Mouse (Mus musculus): ENCODE measurements around the gene Sec14l4. TPM values are rescaled to one million over a fixed set of nuclear protein-coding genes. Genes with fewer than 3 reads are reported as not detected.
A peak's percentile ranks its signal among the peaks of the same experiment; 100 is the strongest.

Gene Sec14l4
- not detected in 2 replicates for polyA plus RNA-seq (2014; fragmentation: Nextera tagmentation; extraction: Ambion mirVana)

DNA sequence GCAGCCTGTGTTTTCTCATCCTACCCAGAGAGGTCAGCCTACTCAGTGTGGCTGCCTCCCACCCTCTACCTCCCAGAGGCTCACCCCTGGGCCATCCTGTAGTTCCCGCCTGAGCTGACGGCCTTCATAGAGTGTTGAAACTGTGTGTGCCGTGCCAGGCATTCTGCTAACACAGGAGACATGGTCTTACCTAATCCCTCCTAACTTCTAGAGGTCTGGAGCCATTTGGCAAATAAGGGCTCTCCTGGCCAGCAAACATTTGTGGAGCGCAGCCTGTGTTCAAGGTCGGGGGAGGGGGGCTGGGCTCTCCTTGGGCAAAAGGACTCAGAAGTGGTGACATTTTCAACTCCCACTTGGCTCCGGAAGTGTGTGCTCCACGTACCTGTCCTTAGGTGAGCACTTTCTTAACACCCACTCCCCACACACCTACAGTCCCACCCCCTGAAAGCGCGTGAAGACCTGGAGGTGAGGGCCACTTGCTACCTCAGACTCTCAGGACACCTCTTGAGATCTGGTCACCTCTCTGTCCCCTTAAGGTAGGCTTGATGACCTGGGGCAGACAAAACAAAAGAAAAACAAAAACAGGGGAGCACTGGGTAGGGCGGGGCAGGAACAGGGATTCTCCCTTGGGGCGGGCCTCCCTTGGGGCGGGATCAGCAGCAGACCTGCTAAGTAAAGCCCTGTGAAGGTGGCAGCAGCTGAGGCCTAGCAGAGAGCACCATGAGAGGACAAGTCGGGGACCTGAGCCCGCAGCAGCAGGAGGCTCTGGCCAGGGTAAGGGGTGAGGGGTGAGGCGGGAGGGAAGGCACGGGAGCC is at the start of gene Sec14l4:
Gene Sec14l4 (plus strand): TSS at position 337 of the 816 bp plus-strand sequence.
- ATAC-seq (replicated peaks; ENCODE audit: insufficient number of reproducible peaks, low FRiP score, low TSS enrichment, low read depth) (no peak), DNase-seq (ENCODE audit: low spot score) (no peak)
- H3K36me3 ChIP-seq (replicated peaks; ENCODE audit: control insufficient read depth, insufficient read depth, low read depth, low read length): no peaks in the 10 kb centered on the region
- H3K9ac ChIP-seq (replicated peaks; ENCODE audit: low read length): no peak within 1 kb of the TSS
- H3K27ac ChIP-seq (replicated peaks; ENCODE audit: low read depth, low read length): no peak within 1 kb of the TSS
- no peaks in the 10 kb centered on the region for H3K4me1 ChIP-seq (ENCODE audit: control insufficient read depth, insufficient read depth, low read length)
- no peak within 1 kb of the TSS for H3K4me2 ChIP-seq (ENCODE audit: low read depth, low read length)
- no peak within 1 kb of the TSS for H3K4me3 ChIP-seq (ENCODE audit: low read depth, low read length)
- no peaks in the 10 kb centered on the region for H3K27me3 ChIP-seq (ENCODE audit: control insufficient read depth, insufficient read depth, low read length)
- no peaks in the 10 kb centered on the region for H3K9me3 ChIP-seq (replicated peaks; ENCODE audit: control insufficient read depth, low read length)
- WGBS: 37% methylated on average over 16 of the region's 16 CpGs

DNA sequence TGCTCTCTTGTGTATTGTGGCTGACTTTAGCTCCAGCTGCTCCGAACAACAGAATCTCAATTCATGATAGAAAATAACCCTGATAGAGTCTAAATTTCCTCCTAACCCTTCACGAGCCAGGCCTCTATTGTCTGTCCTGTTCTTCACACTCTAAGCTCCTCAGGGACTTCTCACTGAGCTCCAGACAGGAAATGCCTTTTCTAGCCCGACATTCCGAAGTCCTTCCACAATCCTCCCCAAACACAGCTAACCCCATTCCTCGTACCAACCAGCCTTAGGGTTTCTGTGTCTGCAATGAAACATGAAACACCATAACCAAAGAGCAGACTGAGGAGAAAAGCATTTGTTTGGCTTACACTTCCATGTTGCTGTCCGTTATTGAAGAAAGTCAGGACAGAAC is 49.7 kb upstream of the Sec14l4 start:
- peak; percentile 27 for DNase-seq (ENCODE audit: low spot score)
- H3K36me3 ChIP-seq (replicated peaks; ENCODE audit: control insufficient read depth, insufficient read depth, low read depth, low read length): no peaks in the 10 kb centered on the region; the same call in none of the 2 replicates

DNA sequence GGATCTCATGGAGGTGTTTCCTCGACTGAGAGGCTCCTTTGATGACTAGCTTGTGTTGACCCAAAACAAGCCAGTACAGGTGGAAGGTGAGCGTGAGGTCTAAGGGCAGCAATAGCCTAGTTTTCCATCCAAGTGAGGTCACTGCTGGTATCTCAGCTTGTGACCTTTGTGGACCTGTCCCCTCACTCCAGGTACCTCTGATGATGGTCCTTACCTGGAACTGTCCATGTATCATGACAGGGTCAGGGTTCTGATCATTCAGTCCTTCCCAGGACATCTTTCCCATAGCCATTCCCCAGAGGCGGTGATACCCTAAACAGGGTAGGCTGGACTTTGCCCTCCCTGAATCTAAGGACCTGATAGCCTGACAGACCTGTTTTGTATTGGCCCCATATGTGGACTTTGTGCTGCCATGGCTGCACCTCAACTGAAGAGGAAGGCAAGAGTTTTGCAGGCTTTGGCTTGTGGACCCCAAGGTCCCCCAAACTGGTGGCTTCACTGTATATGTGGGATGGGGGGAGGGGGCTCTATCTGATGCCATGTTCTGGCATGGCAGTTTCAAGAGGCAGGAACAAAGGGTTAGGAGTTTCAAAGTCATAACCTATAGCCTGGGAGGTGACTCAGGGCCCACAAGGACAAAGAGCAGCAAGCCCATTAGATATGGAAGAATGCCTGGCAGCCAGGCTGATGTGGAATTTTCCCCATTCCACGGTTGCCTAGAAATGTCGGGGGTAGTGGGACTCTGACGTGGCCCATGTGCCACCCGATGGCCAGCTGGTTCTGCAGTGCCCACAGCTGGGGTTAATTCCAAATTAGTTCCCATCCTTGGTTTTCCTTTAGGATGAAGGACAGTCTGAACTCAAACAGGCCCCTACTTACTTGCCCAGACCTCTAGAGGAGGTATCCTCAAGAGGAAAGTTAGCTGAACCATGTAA is 48.7 kb upstream of the Sec14l4 start:
- no peak overlapping the region for H3K27ac ChIP-seq (replicated peaks; ENCODE audit: low read depth, low read length)

More for the DNA sequence above, 49.7 kb upstream of the Sec14l4 start:
- no peaks in the 10 kb centered on the region for H3K4me1 ChIP-seq (ENCODE audit: control insufficient read depth, insufficient read depth, low read length)
- H3K4me2 ChIP-seq (ENCODE audit: low read depth, low read length): no peak overlapping the region
- no peaks in the 10 kb centered on the region for H3K27me3 ChIP-seq (ENCODE audit: control insufficient read depth, insufficient read depth, low read length)
- H3K9me3 ChIP-seq (replicated peaks; ENCODE audit: control insufficient read depth, low read length): no peaks in the 10 kb centered on the region
- no peak overlapping the region for H3K4me3 ChIP-seq (ENCODE audit: low read depth, low read length)
- 41% methylated on average over 6 of the region's 6 CpGs for WGBS
- ATAC-seq (replicated peaks; ENCODE audit: insufficient number of reproducible peaks, low FRiP score, low TSS enrichment, low read depth): no peak
- H3K9ac ChIP-seq (replicated peaks; ENCODE audit: low read length): no peak overlapping the region
- H3K27ac ChIP-seq (replicated peaks; ENCODE audit: low read depth, low read length): no peak overlapping the region

DNA sequence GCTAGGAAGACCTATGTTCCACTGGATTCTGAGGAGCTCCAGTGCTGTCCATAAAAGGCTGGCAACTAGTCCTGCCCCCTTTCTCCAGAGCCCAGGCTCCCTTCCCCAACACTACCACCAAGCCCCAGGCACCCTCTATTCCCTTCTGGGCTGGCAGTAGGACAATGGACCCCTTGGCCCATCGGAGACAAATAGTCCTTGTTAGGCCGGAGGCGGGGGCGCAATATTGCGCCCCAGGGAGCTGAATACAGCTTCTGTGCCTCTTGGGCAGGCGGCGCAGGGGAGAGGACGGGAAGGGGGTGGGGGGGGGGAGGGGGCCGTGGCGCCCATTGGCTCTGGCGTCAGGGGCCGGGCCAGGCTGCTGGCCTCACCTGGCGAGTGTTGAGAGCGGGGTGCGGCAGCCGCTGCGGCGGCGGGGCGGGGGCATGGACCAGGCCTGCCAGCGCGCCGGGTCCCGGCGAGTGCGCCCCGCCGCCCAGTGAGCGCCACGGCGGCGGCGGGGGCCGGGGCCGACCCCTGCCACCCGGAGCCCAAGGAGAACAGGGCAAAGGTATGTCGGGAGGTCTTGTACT is 47.9 kb upstream of the Sec14l4 start, which contains the start of gene Gal3st1:
Gene Gal3st1 (plus strand): TSS at position 346 of the 572 bp plus-strand sequence.
- DNase-seq (ENCODE audit: low spot score) (peak; percentile 13), ATAC-seq (replicated peaks; ENCODE audit: insufficient number of reproducible peaks, low FRiP score, low TSS enrichment, low read depth) (peak; percentile 58; the same call in 1 of the 2 replicates)
- Histone ChIP-seq H3K27ac (replicated peaks; ENCODE audit: low read depth, low read length) (no peak within 1 kb of the TSS), H3K27me3 (ENCODE audit: control insufficient read depth, insufficient read depth, low read length) (no peaks in the 10 kb centered on the region), H3K9me3 (replicated peaks; ENCODE audit: control insufficient read depth, low read length) (no peaks in the 10 kb centered on the region), H3K4me1 (ENCODE audit: control insufficient read depth, insufficient read depth, low read length) (no peaks in the 10 kb centered on the region), H3K9ac (replicated peaks; ENCODE audit: low read length) (peak within 1 kb of the TSS; percentile 59), H3K4me3 (ENCODE audit: low read depth, low read length) (peak within 1 kb of the TSS; percentile 40), H3K36me3 (replicated peaks; ENCODE audit: control insufficient read depth, insufficient read depth, low read depth, low read length) (no peaks in the 10 kb centered on the region), H3K4me2 (ENCODE audit: low read depth, low read length) (peak within 1 kb of the TSS; percentile 79)
- under 1% methylated on average over 27 of the region's 37 CpGs for WGBS

More for the DNA sequence above, 48.7 kb upstream of the Sec14l4 start:
- Histone ChIP-seq H3K9ac (replicated peaks; ENCODE audit: low read length) (no peak overlapping the region; the same call in 1 of the 2 replicates), H3K27me3 (ENCODE audit: control insufficient read depth, insufficient read depth, low read length) (no peaks in the 10 kb centered on the region), H3K4me1 (ENCODE audit: control insufficient read depth, insufficient read depth, low read length) (no peaks in the 10 kb centered on the region), H3K36me3 (replicated peaks; ENCODE audit: control insufficient read depth, insufficient read depth, low read depth, low read length) (no peaks in the 10 kb centered on the region), H3K9me3 (replicated peaks; ENCODE audit: control insufficient read depth, low read length) (no peaks in the 10 kb centered on the region), H3K4me3 (ENCODE audit: low read depth, low read length) (no peak overlapping the region), H3K4me2 (ENCODE audit: low read depth, low read length) (no peak overlapping the region; the same call in 1 of the 2 replicates)
- no peak for DNase-seq (ENCODE audit: low spot score)
- no peak for ATAC-seq (replicated peaks; ENCODE audit: insufficient number of reproducible peaks, low FRiP score, low TSS enrichment, low read depth)
- 69% methylated on average over 7 of the region's 7 CpGs for WGBS

DNA sequence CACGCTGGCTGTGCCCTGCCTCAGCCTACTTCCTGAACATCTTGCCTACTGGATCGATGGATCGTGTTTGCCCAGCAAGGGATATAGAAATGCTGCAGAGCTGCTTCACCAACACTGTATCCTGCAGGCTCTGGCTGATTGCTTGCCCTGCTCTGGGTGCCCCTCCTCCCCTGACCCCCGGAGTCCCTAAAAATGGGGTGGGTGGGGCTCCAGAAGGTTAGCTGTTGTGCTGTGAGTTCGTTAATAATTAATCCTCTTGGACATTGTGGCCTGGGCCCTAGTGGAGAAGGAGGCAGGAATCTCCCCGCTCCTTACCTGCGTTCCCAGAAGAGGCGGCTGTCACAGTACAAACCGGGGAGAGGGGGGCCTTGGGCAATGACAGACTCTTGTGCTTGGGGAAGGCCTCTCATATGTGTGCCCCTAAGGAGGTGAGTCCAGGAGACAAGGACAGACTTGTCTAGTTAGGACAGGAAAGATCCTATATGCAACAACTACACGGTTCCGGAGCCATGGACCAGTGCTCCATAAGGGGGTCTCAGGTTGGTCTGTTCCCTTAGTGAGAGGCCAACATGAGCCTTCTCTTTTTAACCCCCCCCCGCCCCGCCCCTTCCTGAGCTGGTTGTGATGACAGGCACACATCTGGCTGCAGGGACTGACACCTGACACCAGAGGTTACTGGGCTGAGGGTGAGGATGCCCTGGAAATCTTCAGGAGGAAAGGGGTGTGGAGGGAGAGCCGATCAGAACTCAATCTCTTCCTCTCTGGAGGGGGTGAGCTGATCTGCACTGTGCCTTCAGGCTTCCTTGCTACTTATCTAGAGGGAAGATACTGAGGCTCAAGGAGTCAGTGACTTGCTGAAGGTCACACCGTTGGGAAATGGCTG is 47.2 kb upstream of the Sec14l4 start:
- H3K9me3 ChIP-seq (replicated peaks; ENCODE audit: control insufficient read depth, low read length): no peaks in the 10 kb centered on the region
- H3K36me3 ChIP-seq (replicated peaks; ENCODE audit: control insufficient read depth, insufficient read depth, low read depth, low read length): no peaks in the 10 kb centered on the region
- H3K27me3 ChIP-seq (ENCODE audit: control insufficient read depth, insufficient read depth, low read length): no peaks in the 10 kb centered on the region
- H3K4me3 ChIP-seq (ENCODE audit: low read depth, low read length): peak overlapping the region; percentile 40
- peak overlapping the region; percentile 79 for H3K4me2 ChIP-seq (ENCODE audit: low read depth, low read length)
- 5% methylated on average over 15 of the region's 15 CpGs for WGBS
- no peak overlapping the region for H3K27ac ChIP-seq (replicated peaks; ENCODE audit: low read depth, low read length)
- peak; percentile 13 for DNase-seq (ENCODE audit: low spot score)
- peak; percentile 26 for ATAC-seq (replicated peaks; ENCODE audit: insufficient number of reproducible peaks, low FRiP score, low TSS enrichment, low read depth)
- H3K9ac ChIP-seq (replicated peaks; ENCODE audit: low read length): peak overlapping the region; percentile 59
- H3K4me1 ChIP-seq (ENCODE audit: control insufficient read depth, insufficient read depth, low read length): no peaks in the 10 kb centered on the region

DNA sequence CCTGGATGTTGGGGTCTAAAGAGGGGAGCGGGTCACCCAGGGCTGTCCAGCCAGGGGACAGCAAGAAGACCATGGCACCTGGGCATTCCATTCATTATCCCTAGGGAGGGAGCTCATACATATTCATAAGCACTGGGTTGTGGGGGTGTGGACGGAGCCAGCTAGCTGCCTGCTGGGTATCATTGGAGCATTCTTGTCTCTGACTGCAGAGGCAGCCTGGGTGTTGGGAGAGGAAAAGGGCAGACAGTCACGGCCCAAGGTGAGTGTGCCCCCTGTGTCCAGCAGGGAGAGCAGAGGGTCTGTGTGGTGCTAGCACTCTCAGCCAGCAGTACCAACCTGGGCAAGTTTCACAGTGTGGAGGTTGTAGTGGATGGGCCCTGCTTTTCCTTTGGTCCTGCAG is 41.5 kb upstream of the Sec14l4 start:
- H3K27me3 ChIP-seq (ENCODE audit: control insufficient read depth, insufficient read depth, low read length): no peaks in the 10 kb centered on the region
- 50% methylated on average over 3 of the region's 3 CpGs for WGBS
- no peak overlapping the region for H3K27ac ChIP-seq (replicated peaks; ENCODE audit: low read depth, low read length)
- no peak for DNase-seq (ENCODE audit: low spot score)
- no peak overlapping the region for H3K9ac ChIP-seq (replicated peaks; ENCODE audit: low read length)
- no peak overlapping the region for H3K4me3 ChIP-seq (ENCODE audit: low read depth, low read length)
- H3K36me3 ChIP-seq (replicated peaks; ENCODE audit: control insufficient read depth, insufficient read depth, low read depth, low read length): no peaks in the 10 kb centered on the region
- H3K9me3 ChIP-seq (replicated peaks; ENCODE audit: control insufficient read depth, low read length): no peaks in the 10 kb centered on the region
- no peak for ATAC-seq (replicated peaks; ENCODE audit: insufficient number of reproducible peaks, low FRiP score, low TSS enrichment, low read depth)
- no peaks in the 10 kb centered on the region for H3K4me1 ChIP-seq (ENCODE audit: control insufficient read depth, insufficient read depth, low read length)
- no peak overlapping the region for H3K4me2 ChIP-seq (ENCODE audit: low read depth, low read length)

DNA sequence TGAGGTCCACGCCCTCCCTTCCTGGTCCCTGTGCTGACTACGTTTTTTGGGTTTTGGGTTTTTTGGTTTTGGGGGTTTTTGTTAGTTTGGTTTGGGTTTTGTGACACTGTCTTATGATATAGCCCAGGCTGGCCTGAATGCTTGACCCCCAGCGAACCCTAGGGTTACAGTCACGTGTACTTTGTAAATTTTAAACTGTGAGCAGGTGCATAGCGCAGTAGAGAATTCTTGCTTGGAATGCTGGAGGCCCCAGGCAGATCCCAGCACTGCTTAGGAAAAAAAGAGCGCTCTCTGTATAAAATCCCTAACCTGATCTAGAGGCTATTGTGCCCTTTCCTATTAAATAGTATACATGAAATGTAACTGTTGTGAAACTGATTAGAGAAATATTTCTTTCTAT is 38.1 kb upstream of the Sec14l4 start:
- no peak overlapping the region for H3K9ac ChIP-seq (replicated peaks; ENCODE audit: low read length)
- WGBS: 81% methylated on average over 6 of the region's 6 CpGs
- H3K27me3 ChIP-seq (ENCODE audit: control insufficient read depth, insufficient read depth, low read length): peaks cover 10% of the 10 kb centered on the region
- H3K9me3 ChIP-seq (replicated peaks; ENCODE audit: control insufficient read depth, low read length): no peaks in the 10 kb centered on the region
- DNase-seq (ENCODE audit: low spot score) (no peak), ATAC-seq (replicated peaks; ENCODE audit: insufficient number of reproducible peaks, low FRiP score, low TSS enrichment, low read depth) (no peak)
- no peaks in the 10 kb centered on the region for H3K4me1 ChIP-seq (ENCODE audit: control insufficient read depth, insufficient read depth, low read length)
- H3K4me2 ChIP-seq (ENCODE audit: low read depth, low read length): no peak overlapping the region
- no peak overlapping the region for H3K27ac ChIP-seq (replicated peaks; ENCODE audit: low read depth, low read length)
- H3K36me3 ChIP-seq (replicated peaks; ENCODE audit: control insufficient read depth, insufficient read depth, low read depth, low read length): no peaks in the 10 kb centered on the region
- no peak overlapping the region for H3K4me3 ChIP-seq (ENCODE audit: low read depth, low read length)

Measured in embryonic facial prominence, embryonic 11.5 days (tissue).